Mouse (Mus musculus): ENCODE measurements around the gene Tecr. TPM values are rescaled to one million over a fixed set of nuclear protein-coding genes. Genes with fewer than 3 reads are reported as not detected.

Tecr gene
- total and polyA plus RNA-seq, 2 experiments, result 108 to 677 TPM

DNA sequence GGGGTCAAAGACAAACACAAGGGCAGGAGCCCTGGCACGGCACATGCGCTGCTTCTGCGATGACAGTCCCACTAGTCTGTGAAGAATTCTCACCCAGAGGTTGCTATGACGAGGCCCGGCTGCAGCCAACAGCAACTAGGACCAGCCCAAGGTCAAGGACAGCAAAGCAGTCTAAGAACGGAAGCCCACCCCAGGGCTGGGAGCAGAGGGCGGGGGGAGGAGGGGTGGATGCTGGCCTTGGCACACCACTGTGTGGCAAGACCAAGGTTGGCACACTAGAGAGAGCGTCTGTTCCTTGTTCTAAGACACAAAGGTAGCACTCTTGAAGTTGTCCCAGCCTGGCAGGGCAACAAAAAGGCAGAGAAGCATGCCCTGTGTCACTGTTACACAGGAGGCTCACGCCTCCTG is 30.4 kb downstream of the Tecr start:
- TF ChIP-seq CTCF (IDR thresholded peaks at IDR 0.05; ENCODE audit: low read depth, low read length), result no peak
- TF ChIP-seq POLR2A (IDR thresholded peaks at IDR 0.05; ENCODE audit: extremely low read depth, insufficient read depth, low read length), result no peak
- H3K27ac ChIP-seq (replicated peaks; ENCODE audit: insufficient read depth, low read depth, low read length), result no peak overlapping the region
- DNase-seq (ENCODE audit: extremely low read depth, low read depth, low spot score), result no peak
- peaks cover 36% of the 10 kb centered on the region for H3K4me1 ChIP-seq (ENCODE audit: control insufficient read depth, insufficient read depth, low read length)
- H3K27me3 ChIP-seq (ENCODE audit: control insufficient read depth, insufficient read depth, low read length), result no peaks in the 10 kb centered on the region
- H3K79me2 ChIP-seq (ENCODE audit: control insufficient read depth, insufficient read depth, low read length), result peaks cover 54% of the 10 kb centered on the region
- no peak overlapping the region for H3K9ac ChIP-seq (ENCODE audit: low read depth, low read length)
- H3K36me3 ChIP-seq (ENCODE audit: control insufficient read depth, insufficient read depth, low read length), result no peaks in the 10 kb centered on the region
- 20% methylated on average over 9 of the region's 9 CpGs for WGBS
- no peak overlapping the region for H3K4me3 ChIP-seq (ENCODE audit: insufficient read depth, low read depth, low read length)

DNA sequence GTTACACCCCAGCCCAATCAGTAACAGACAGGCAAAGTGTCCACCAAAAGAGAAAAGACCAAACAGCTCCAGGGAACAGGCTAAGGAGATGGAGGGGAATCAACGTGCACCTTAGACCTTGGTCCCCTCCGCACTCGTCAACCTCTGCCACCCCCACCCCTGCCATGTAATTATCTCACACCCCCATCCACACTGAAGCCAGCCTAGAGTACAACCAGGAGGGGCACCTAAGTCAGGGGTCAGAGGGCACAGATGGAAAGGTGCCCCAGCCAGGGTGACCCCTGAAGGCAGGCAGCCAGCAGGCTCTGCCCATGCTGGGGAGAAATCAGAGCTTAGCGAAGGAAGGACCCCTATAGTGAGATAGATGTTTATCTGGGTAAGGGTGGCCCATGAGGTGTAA is 30.9 kb downstream of the Tecr start:
- Histone ChIP-seq H3K9ac (ENCODE audit: low read depth, low read length) (no peak overlapping the region), H3K4me3 (ENCODE audit: insufficient read depth, low read depth, low read length) (no peak overlapping the region), H3K4me1 (ENCODE audit: control insufficient read depth, insufficient read depth, low read length) (peaks cover 32% of the 10 kb centered on the region), H3K36me3 (ENCODE audit: control insufficient read depth, insufficient read depth, low read length) (no peaks in the 10 kb centered on the region; the same call in 1 of the 2 replicates), H3K27ac (replicated peaks; ENCODE audit: insufficient read depth, low read depth, low read length) (no peak overlapping the region), H3K27me3 (ENCODE audit: control insufficient read depth, insufficient read depth, low read length) (no peaks in the 10 kb centered on the region), H3K79me2 (ENCODE audit: control insufficient read depth, insufficient read depth, low read length) (peaks cover 57% of the 10 kb centered on the region)
- no peak for DNase-seq (ENCODE audit: extremely low read depth, low read depth, low spot score)
- 67% methylated on average over 4 of the region's 4 CpGs for WGBS
- TF ChIP-seq CTCF (IDR thresholded peaks at IDR 0.05; ENCODE audit: low read depth, low read length), result no peak
- no peak for TF ChIP-seq POLR2A (IDR thresholded peaks at IDR 0.05; ENCODE audit: extremely low read depth, insufficient read depth, low read length)

DNA sequence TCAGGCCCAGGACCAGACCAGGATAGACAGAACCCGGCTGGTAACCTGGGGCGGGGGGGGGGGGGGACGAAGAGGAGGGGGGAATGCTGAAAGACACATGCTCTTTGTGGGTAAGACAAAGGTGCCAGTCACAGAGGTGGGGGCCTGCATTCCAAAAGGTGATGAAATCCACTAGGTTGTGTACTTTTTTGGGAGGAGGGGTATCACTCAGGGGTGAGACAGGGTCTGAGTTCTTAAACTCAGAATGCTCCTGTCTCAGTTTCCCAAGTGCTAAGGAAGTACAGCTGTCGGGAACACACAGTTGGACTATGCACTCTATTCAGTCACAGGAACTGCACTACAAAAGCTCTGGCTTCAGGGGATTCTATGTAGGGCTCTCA is 31.3 kb downstream of the Tecr start:
- 55% methylated on average over 3 of the region's 4 CpGs for WGBS
- H3K4me3 ChIP-seq (ENCODE audit: insufficient read depth, low read depth, low read length), result no peak overlapping the region
- H3K27ac ChIP-seq (replicated peaks; ENCODE audit: insufficient read depth, low read depth, low read length), result no peak overlapping the region
- no peak for TF ChIP-seq CTCF (IDR thresholded peaks at IDR 0.05; ENCODE audit: low read depth, low read length)
- TF ChIP-seq POLR2A (IDR thresholded peaks at IDR 0.05; ENCODE audit: extremely low read depth, insufficient read depth, low read length), result no peak
- H3K27me3 ChIP-seq (ENCODE audit: control insufficient read depth, insufficient read depth, low read length), result no peaks in the 10 kb centered on the region
- peaks cover 28% of the 10 kb centered on the region for H3K4me1 ChIP-seq (ENCODE audit: control insufficient read depth, insufficient read depth, low read length)
- peaks cover 61% of the 10 kb centered on the region for H3K79me2 ChIP-seq (ENCODE audit: control insufficient read depth, insufficient read depth, low read length)
- no peak overlapping the region for H3K9ac ChIP-seq (ENCODE audit: low read depth, low read length)
- DNase-seq (ENCODE audit: extremely low read depth, low read depth, low spot score), result no peak
- no peaks in the 10 kb centered on the region; the same call in 1 of the 2 replicates for H3K36me3 ChIP-seq (ENCODE audit: control insufficient read depth, insufficient read depth, low read length)

DNA sequence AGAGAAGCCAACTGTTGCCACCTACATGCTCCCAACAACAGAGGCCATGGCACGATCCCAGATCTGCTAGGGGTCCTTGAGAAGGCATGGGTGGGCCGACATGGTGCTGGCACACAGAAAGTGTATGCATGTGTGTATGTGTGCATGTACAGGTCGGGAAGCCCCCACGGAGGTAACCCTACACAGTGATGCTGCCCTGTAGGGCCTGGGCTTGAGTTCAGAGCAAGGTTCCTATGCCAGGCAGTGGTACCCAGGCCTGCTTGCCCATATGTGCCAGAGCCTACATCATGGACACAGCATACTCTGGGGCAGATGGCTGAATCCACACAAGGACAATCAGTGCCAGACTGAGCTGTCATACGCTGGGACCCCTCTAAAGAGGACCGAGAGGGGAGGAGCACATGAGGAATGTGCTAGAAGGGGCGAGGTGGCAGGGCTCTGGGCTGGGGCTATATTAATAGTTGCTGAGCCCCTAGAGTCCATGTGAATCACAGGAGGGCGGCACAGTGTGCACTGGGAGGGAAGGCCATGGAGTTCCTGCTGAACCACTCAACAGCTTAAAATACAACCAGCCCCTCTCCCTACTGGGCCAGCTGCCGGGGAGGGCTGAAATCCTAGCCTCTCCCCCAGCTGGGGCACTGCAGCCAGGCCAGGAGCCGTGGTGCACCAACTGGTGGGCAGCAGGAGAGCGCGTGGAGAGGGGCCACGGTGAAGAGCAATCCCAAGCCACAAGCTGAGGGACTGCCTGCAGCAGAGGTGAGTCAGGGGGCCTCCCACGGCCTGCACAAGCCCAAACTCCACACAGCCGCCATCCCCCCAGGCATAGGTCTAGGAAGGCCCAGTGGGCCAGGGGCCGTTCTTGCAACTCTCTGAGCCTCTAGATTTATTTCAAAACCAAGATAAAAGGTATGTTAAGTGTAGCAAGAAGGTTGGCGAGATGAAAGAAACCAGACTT is 31.9 kb downstream of the Tecr start:
- no peaks in the 10 kb centered on the region for H3K27me3 ChIP-seq (ENCODE audit: control insufficient read depth, insufficient read depth, low read length)
- no peaks in the 10 kb centered on the region; the same call in 1 of the 2 replicates for H3K36me3 ChIP-seq (ENCODE audit: control insufficient read depth, insufficient read depth, low read length)
- peaks cover 23% of the 10 kb centered on the region for H3K4me1 ChIP-seq (ENCODE audit: control insufficient read depth, insufficient read depth, low read length)
- TF ChIP-seq CTCF (IDR thresholded peaks at IDR 0.05; ENCODE audit: low read depth, low read length) (no peak), POLR2A (IDR thresholded peaks at IDR 0.05; ENCODE audit: extremely low read depth, insufficient read depth, low read length) (no peak)
- WGBS, result 85% methylated on average over 17 of the region's 17 CpGs
- H3K4me3 ChIP-seq (ENCODE audit: insufficient read depth, low read depth, low read length), result no peak overlapping the region
- DNase-seq (ENCODE audit: extremely low read depth, low read depth, low spot score), result no peak
- peaks cover 61% of the 10 kb centered on the region for H3K79me2 ChIP-seq (ENCODE audit: control insufficient read depth, insufficient read depth, low read length)
- no peak overlapping the region for H3K27ac ChIP-seq (replicated peaks; ENCODE audit: insufficient read depth, low read depth, low read length)
- H3K9ac ChIP-seq (ENCODE audit: low read depth, low read length), result no peak overlapping the region

DNA sequence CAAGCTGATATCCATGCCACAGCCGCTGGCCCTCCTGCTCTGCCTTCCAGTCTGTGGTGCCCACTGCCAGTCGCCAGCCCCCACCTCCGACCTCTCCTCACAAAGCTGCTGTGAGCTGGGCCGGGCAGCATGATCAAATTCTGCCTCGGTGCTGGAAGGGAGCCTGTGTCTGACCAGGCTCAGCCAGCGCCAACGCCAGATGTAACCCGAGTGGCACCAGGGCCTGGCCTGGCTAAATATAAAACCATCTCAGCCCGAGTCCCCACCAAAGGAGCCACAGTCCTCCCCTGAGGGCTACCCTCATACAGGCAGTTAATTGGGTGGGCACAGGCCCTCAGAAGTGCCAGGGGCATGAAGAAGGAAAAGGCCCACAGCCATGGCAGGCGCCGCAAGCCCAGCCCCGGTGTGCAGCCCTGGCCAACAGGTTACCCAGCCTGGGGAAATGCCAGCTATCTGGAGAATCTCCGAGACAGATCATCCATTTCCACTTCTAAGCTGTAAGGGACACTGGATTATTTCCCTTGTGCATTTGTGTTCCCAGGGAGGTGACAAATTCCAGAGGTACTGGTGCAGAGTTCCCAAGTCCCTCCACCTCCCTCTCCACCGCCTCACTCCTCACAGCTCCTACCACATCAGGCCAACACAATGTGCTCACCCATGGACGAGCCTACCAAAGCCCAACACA is 33.0 kb downstream of the Tecr start:
- no peak for DNase-seq (ENCODE audit: extremely low read depth, low read depth, low spot score)
- H3K27ac ChIP-seq (replicated peaks; ENCODE audit: insufficient read depth, low read depth, low read length), result no peak overlapping the region
- TF ChIP-seq POLR2A (IDR thresholded peaks at IDR 0.05; ENCODE audit: extremely low read depth, insufficient read depth, low read length) (no peak), CTCF (IDR thresholded peaks at IDR 0.05; ENCODE audit: low read depth, low read length) (no peak)
- no peaks in the 10 kb centered on the region; the same call in 1 of the 2 replicates for H3K36me3 ChIP-seq (ENCODE audit: control insufficient read depth, insufficient read depth, low read length)
- H3K9ac ChIP-seq (ENCODE audit: low read depth, low read length), result no peak overlapping the region
- peaks cover 15% of the 10 kb centered on the region for H3K4me1 ChIP-seq (ENCODE audit: control insufficient read depth, insufficient read depth, low read length)
- H3K79me2 ChIP-seq (ENCODE audit: control insufficient read depth, insufficient read depth, low read length), result peaks cover 61% of the 10 kb centered on the region
- WGBS, result 67% methylated on average over 15 of the region's 15 CpGs
- H3K27me3 ChIP-seq (ENCODE audit: control insufficient read depth, insufficient read depth, low read length), result no peaks in the 10 kb centered on the region
- no peak overlapping the region for H3K4me3 ChIP-seq (ENCODE audit: insufficient read depth, low read depth, low read length)
